Mouse (Mus musculus) kidney, adult 2 months (tissue): ENCODE results near the gene Ube2t. TPM values are rescaled to one million over a fixed set of nuclear protein-coding genes. Genes with fewer than 3 reads are reported as not detected.

Experiments used
- DNase-seq: peaks from one replicate; pipeline ENCODE4 v3.0.0; 2021
- H3K27ac ChIP-seq: fragments of 200-500 bp; 2 replicates; pipeline ENCODE4 v1.5.1; 2012; ENCODE audit warnings: low read depth, low read length, control low read depth, inconsistent platforms; ENCODE audit not compliant: insufficient read depth
- H3K27me3 ChIP-seq: fragments of 200-500 bp; replicated peaks from 2 replicates; pipeline ENCODE4 v1.6.1; 2012; ENCODE audit warnings: mild to moderate bottlenecking, moderate library complexity, low read length, inconsistent platforms; ENCODE audit not compliant: control insufficient read depth, insufficient read depth
- H3K36me3 ChIP-seq: fragments of 200-500 bp; 2 replicates; pipeline ENCODE4 v1.6.1; 2012; ENCODE audit warnings: mild to moderate bottlenecking, moderate library complexity, low read length, inconsistent platforms; ENCODE audit not compliant: control insufficient read depth, insufficient read depth
- H3K4me1 ChIP-seq: fragments of 200-500 bp; 2 replicates; pipeline ENCODE4 v1.6.1; 2011; ENCODE audit warnings: low read length; ENCODE audit not compliant: control insufficient read depth, insufficient read depth
- H3K4me3 ChIP-seq: fragments of 200-500 bp; 2 replicates; pipeline ENCODE4 v1.5.1; 2011; ENCODE audit warnings: mild to moderate bottlenecking, low read depth, low read length, control low read depth; ENCODE audit not compliant: insufficient read depth
- CTCF ChIP-seq: fragments of 200-500 bp; conservative IDR thresholded peaks from 2 replicates; pipeline ENCODE4 v1.5.1; 2011; ENCODE audit warnings: low read depth, mild to moderate bottlenecking, control low read depth, low read length, moderate library complexity, mixed read lengths; ENCODE audit not compliant: insufficient read depth, insufficient read length
- POLR2A ChIP-seq: fragments of 200-500 bp; IDR thresholded peaks from one replicate; pipeline ENCODE4 v1.6.1; 2011; ENCODE audit warnings: low read depth, low read length, control low read depth
- WGBS: fragments of 180-500 bp; shearing (Covaris S2); methylation state at CpG from one replicate; pipeline ENCODE4 v1.1.7; 2018; 5-methylcytosine and 5-hydroxymethylcytosine counted together
- polyA plus RNA-seq: library from polyadenylated mRNA; depleted of rRNA; stranded (reverse); fragments of >200 nt; gene quantifications from 2 replicates; pipeline ENCODE4 v1.2.3, GENCODE M21; 2012

Ube2t gene
- polyA plus RNA-seq, 1 experiment, result 0.61 TPM

GRCm38 (mm10) chr1:134994739-134995138 lies 32.4 kb downstream of the Ube2t start:
- DNase-seq, result no peak
- H3K36me3 ChIP-seq, result no peaks in the 10 kb centered on the region
- H3K27me3 ChIP-seq, result no peaks in the 10 kb centered on the region
- no peak overlapping the region for H3K4me3 ChIP-seq
- WGBS, result 91% methylated on average over 3 of the region's 3 CpGs
- H3K4me1 ChIP-seq, result no peaks in the 10 kb centered on the region
- TF ChIP-seq POLR2A (no peak), CTCF (no peak)
- no peak overlapping the region for H3K27ac ChIP-seq

- TF ChIP-seq POLR2A, result no peak
- TF ChIP-seq CTCF, result no peak
- WGBS, result 80% methylated on average over 4 of the region's 4 CpGs
- H3K4me3 ChIP-seq, result no peak overlapping the region
- no peaks in the 10 kb centered on the region for H3K36me3 ChIP-seq
- no peak for DNase-seq
- no peaks in the 10 kb centered on the region for H3K27me3 ChIP-seq
- no peaks in the 10 kb centered on the region for H3K4me1 ChIP-seq
- no peak overlapping the region for H3K27ac ChIP-seq
Measured at GRCm38 (mm10) chr1:134995437-134995836, 33.1 kb downstream of the Ube2t start.

GRCm38 (mm10) chr1:134995954-134996353 lies 33.6 kb downstream of the Ube2t start:
- H3K36me3 ChIP-seq, result no peaks in the 10 kb centered on the region
- no peaks in the 10 kb centered on the region for H3K4me1 ChIP-seq
- TF ChIP-seq CTCF, result no peak
- TF ChIP-seq POLR2A, result no peak
- peak; percentile 10 for DNase-seq
- H3K4me3 ChIP-seq, result no peak overlapping the region
- H3K27me3 ChIP-seq, result no peaks in the 10 kb centered on the region
- 53% methylated on average over 1 of the region's 1 CpGs for WGBS
- H3K27ac ChIP-seq, result no peak overlapping the region

- H3K4me1 ChIP-seq, result no peaks in the 10 kb centered on the region
- DNase-seq, result no peak
- 89% methylated on average over 7 of the region's 7 CpGs for WGBS
Measured at GRCm38 (mm10) chr1:134996471-134996870, 34.1 kb downstream of the Ube2t start.

GRCm38 (mm10) chr1:134997568-134997967 lies 35.2 kb downstream of the Ube2t start:
- Histone ChIP-seq H3K4me1 (no peaks in the 10 kb centered on the region), H3K27me3 (no peaks in the 10 kb centered on the region), H3K4me3 (no peak overlapping the region), H3K36me3 (no peaks in the 10 kb centered on the region), H3K27ac (no peak overlapping the region)
- no peak for DNase-seq
- 85% methylated on average over 5 of the region's 5 CpGs for WGBS
- no peak for TF ChIP-seq POLR2A
- no peak for TF ChIP-seq CTCF

More at GRCm38 (mm10) chr1:134996471-134996870, 34.1 kb downstream of the Ube2t start:
- no peaks in the 10 kb centered on the region for H3K27me3 ChIP-seq
- H3K36me3 ChIP-seq, result no peaks in the 10 kb centered on the region
- no peak overlapping the region for H3K27ac ChIP-seq
- TF ChIP-seq CTCF (no peak), POLR2A (no peak)
- H3K4me3 ChIP-seq, result no peak overlapping the region

- no peaks in the 10 kb centered on the region for H3K4me1 ChIP-seq
- DNase-seq, result no peak
- no peak for TF ChIP-seq POLR2A
- H3K4me3 ChIP-seq, result no peak overlapping the region
- H3K36me3 ChIP-seq, result no peaks in the 10 kb centered on the region
- no peak overlapping the region for H3K27ac ChIP-seq
- no peaks in the 10 kb centered on the region for H3K27me3 ChIP-seq
- 75% methylated on average over 8 of the region's 8 CpGs for WGBS
Measured at GRCm38 (mm10) chr1:134998231-134998630, 35.9 kb downstream of the Ube2t start.

- H3K4me1 ChIP-seq, result no peaks in the 10 kb centered on the region
- H3K36me3 ChIP-seq, result no peaks in the 10 kb centered on the region
- no peak overlapping the region for H3K27ac ChIP-seq
- H3K27me3 ChIP-seq, result no peaks in the 10 kb centered on the region
- DNase-seq, result no peak
- no peak overlapping the region for H3K4me3 ChIP-seq
- WGBS, result 70% methylated on average over 9 of the region's 9 CpGs
- TF ChIP-seq CTCF (no peak), POLR2A (no peak)
Measured at GRCm38 (mm10) chr1:135000527-135000926, 38.2 kb downstream of the Ube2t start.

GRCm38 (mm10) chr1:135003346-135003745 lies 41.0 kb downstream of the Ube2t start:
- Histone ChIP-seq H3K27ac (no peak overlapping the region), H3K27me3 (no peaks in the 10 kb centered on the region), H3K4me1 (no peaks in the 10 kb centered on the region), H3K36me3 (no peaks in the 10 kb centered on the region), H3K4me3 (no peak overlapping the region)
- WGBS, result 71% methylated on average over 4 of the region's 4 CpGs
- TF ChIP-seq CTCF, result no peak
- no peak for TF ChIP-seq POLR2A
- DNase-seq, result no peak
